Mouse (Mus musculus): ENCODE results near the gene Snx29.

Snx29 gene

DNA sequence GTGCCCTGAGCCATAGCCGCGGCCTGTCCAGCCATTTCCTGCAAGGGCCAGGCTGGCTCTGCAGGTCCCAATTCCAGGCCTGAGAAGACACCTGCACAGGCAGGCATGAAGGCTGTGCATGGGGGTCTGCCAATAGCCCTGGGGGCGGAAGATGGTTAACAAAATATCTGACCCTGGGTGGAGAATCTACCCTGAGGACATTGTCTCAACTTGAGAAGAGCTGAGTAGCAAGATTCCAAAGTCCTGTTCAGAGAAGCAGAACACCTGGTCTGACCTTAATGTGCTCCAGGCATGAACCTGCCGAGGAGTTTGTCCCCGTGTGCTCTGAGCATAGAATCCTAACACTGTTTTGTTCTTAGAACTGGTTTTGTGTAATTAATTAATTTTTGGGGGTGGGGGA lies 83.5 kb downstream of the Snx29 start:
- intact Hi-C loops (cut with DNase I), result no loop called here

DNA sequence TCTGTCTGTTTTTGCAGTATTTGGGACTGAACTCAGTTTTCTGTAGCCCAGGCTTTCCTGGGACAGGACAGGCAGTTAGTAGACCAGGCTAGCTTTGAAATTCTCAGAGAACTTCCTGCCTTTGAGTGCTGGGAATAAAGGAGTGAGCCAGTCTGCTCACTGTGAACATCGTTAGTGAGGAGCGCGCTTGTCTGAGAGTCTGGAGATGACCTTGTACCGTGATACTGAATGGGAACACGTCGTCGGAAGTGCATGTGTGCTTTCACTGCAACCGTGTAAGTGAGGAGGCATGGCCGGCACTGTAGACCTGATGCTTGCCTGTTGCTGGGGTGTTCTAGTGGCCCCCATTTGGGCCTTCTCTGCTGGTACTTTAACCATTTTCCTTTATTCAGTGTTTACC lies 83.9 kb downstream of the Snx29 start:
- intact Hi-C loops (cut with DNase I), result no loop called here

DNA sequence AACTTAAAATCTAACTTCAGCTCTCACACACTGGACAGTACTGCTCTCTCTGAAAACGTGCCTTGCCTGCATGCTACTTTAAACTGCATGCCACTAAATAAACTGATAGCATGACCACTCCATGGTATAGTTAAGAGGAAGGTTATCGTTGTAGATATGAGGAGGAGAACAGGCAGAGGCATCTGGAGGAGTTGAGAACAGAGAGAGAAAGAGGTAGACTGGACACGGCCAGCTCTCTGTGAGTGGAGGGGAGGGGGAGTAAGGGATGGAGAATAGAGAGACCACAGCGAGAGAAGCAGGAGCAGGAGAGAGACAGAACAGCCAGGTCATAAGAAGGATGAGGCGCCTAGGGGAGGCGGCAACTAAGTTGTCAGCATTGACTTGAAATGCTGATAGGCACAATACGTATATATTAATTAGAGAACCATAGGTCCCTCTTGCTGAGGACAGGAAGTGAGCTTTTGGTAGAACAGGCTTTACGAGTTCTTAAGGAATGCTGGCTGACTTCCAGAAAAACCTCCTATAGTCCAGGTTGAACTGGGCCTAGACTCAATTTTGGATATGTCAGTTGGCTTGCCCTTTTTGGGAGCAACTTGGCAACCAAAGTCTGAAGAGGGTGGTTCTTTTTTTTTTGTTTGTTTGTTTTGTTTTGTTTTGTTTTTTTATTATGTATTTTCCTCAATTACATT lies 85.4 kb downstream of the Snx29 start:
- intact Hi-C loops (cut with DNase I), result no loop called here

DNA sequence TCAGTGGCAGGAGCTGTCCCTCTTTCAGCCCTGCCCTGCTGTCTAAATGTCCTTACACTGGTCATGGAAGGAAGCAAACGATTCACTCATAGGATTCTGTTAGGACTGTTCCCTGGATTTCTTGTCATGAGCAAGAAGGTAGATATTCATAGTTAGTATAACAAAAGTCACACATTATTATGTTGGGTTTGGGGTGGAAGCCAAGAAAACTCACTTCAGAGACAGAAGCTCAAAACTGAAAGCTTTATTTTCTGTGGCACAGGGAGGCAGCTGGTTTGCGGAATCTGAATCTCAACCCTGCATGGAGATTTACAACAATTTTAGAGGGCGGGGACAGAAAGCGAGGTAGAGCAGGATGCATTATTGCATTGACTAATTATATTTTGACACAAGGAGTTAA lies 86.0 kb downstream of the Snx29 start:
- intact Hi-C loops (cut with DNase I), result no loop called here

DNA sequence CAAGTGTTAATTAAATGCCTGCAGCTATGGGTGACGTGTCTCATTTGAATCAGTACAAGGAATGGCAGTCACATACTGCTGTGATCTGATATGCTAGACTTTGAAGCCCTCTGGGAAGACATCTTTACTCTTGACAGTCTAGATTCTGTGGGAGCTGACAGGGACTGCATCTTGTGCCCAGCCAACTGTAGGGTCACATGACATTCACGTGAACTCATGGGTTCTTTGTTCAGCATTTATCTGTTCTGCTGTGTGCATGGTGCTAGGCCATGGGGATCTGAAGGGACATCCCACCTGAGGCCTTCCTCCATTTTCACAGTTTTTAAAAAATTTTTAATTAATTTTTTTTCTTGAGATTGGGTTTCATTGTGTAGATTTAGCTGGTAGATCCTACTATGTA lies 91.9 kb downstream of the Snx29 start:
- intact Hi-C loops (cut with DNase I), result loop anchor here (10.0 kb wide), 3 partner anchors 180 to 540 kb away; partner anchors contain the start of gene Zc3h7a

DNA sequence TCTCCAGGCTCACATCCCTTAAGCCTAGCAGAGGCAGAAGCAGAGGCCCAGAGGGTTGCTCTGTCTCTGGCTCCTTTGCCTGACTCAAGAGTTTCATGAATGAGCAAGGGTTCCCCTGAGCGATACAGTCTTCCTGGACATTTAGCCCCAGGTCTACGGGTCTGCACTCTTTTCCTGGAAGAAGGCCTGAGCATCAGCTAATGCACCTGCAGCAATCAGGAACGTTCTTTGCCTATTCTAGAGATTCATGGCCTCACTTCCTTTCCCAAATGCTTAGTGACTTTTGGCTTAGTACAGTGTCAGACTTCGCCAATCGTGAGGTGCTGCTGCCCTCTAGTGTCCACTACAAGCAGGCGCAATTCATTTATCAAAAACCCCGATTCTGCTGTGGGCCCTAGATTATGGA lies 95.5 kb downstream of the Snx29 start:
- intact Hi-C loops (cut with DNase I), result loop anchor here (2.0 to 10.0 kb wide), 4 partner anchors 95 to 543 kb away; partner anchors contain the start of genes Snx29 and Zc3h7a

DNA sequence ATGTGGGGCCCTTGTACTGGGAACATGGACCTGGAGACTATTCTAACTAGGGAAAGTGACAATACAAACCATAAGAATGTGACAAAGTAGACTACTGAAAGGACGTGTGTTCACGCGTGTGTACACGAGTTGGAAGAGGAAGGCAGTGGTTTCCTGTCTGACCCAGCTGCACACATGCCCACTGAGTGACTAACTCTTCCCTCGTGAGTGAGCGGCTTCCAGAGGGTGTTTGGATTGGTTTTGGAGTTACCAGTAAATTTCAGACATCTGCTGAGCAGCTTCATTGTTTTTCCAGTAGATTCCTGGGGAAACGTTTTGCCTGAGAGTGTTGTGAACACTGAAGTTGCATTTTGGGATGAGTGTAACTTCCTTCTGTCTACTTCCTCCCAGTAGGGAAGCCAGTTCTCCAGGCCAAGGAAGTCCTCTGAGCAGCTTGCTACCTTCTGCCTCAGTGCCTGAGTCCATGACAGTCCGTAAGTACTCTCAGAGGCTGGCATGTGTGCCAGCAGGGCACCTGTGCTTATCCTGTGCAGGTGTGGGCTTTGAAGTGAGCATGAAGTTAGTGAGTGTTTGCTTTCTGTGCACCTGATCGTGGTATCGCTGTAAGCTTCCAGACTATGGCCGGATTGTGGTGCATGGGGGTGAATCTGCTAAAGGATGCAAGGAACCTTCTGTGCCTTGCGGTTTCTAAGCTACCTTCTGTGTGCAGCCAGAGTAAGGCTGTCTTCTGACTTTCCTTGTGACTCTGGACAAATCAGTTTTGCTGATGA lies 97.8 kb downstream of the Snx29 start:
- intact Hi-C loops (cut with DNase I), result loop anchor here (10.0 kb wide), 1 partner anchor 154 kb away; no protein-coding TSS in a partner anchor

DNA sequence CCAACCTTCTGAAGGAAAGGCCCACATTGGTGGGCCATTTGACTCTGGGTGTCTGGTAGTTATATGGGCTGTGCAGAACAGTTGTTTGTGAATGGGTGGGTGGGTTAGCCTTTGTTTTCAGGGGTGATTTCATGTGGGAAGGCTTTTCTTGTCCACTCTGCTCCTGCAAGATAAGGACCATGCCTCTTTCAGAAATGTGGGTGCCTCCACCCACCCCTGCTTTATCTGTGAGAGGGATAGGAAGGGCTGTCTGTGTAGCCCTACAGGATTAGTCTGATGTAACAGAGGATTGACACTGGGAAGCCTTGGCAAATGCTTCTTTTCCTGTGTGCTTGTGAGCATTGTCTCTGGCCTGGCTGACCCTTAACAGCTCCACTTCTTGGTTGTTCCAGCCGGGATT lies 99.5 kb downstream of the Snx29 start:
- intact Hi-C loops (cut with DNase I), result loop anchor here (10.0 kb wide), 1 partner anchor 153 kb away; no protein-coding TSS in a partner anchor

DNA sequence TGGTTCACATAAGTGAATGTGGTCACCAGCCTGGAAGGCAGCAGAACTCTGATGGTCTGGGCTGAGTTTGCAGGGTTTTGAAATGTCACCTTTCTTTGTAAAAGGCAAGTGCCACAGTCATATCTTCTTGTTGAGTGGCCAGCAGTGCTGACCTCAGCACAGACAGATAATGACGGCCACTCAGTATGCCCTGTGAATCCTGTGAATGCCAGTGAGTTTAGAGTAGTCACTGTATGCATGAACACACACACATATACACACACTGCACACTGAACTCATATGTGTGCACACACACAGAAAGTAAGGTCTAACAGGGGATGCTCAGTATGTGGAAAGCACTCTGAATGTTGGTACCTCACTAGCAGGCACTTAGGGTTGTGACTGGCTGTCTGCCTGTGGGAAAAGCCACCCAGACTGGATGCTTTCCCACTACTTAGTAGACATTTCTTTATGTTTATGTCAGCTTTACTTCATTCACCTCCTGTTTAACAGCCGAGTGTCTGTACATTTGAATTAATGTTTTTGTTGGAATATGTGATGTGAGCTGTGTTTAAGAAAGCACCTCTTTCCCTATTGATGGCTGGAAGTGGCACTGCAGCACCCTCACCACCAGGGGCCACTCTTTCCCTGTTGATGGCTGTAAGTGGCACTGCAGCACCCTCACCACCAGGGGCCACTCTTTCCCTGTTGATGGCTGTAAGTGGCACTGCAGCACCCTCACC lies 100.3 kb downstream of the Snx29 start:
- intact Hi-C loops (cut with DNase I), result loop anchor here (10.0 kb wide), 1 partner anchor 152 kb away; no protein-coding TSS in a partner anchor

DNA sequence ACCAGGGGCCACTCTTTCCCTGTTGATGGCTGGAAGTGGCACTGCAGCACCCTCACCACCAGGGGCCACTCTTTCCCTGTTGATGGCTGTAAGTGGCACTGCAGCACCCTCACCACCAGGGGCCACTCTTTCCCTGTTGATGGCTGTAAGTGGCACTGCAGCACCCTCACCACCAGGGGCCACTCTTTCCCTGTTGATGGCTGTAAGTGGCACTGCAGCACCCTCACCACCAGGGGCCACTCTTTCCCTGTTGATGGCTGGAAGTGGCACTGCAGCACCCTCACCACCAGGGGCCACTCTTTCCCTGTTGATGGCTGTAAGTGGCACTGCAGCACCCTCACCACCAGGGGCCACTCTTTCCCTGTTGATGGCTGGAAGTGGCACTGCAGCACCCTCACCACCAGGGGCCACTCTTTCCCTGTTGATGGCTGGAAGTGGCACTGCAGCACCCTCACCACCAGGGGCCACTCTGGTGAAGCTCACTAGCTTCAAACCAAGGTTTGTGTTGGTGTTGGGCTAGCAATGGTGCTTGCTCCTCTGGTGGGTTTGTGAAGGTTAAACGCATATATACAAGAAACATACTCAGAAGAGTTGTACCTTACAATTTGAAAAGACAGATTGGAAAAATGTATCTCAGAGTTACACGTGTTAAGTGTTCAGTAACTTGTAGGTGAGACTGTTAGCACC lies 101.0 kb downstream of the Snx29 start:
- intact Hi-C loops (cut with DNase I), result loop anchor here (10.0 kb wide), 1 partner anchor 151 kb away; no protein-coding TSS in a partner anchor

DNA sequence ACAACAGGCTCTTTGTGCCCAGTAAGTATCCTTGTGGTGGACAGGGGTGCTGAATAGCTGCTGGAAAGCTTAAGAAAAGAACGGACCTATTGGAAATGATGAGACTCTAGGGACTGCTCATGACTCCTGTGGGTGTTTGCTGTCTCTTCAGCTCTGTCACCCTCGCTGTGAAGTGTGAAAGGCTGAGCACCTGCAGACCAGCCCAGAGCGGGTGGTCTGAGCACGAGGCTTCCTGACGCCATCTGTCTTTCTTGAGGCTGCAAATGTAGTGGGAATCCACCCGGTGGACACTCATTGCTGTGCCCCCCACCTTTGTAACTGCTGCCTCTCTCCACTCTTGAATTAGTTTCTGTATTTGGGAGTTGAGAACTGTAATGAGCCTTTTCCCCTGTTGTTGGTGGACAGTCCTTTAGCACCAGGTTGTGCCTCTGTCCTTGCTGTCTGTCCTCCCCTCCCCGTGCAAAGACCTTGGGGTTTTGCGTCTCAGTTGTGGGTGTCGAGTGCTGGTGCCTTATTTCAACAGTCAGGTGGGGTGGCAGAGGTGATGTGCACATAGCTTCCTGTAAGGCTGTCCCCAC lies 101.9 kb downstream of the Snx29 start:
- intact Hi-C loops (cut with DNase I), result loop anchor here (10.0 kb wide), 1 partner anchor 150 kb away; no protein-coding TSS in a partner anchor

DNA sequence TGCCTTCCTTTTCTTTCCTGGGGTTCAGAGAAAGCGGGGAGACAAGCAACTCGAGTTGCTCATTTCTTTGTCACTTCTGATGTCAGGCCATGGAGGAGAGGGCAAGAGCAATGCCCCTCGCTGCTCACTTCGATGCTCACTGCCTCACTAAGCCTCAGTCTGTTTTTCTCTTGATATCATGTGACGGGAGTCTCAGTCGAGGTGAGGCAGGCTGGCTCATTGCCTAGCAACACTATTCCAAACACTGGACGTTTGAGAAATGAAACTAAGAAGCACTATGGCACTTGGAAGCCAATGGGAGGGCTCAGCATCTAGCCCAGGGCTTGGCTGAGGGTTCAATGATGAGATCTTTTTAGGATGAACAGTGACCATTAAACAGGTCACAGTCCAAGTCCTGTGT lies 102.6 kb downstream of the Snx29 start:
- intact Hi-C loops (cut with DNase I), result loop anchor here (10.0 kb wide), 1 partner anchor 150 kb away; no protein-coding TSS in a partner anchor

DNA sequence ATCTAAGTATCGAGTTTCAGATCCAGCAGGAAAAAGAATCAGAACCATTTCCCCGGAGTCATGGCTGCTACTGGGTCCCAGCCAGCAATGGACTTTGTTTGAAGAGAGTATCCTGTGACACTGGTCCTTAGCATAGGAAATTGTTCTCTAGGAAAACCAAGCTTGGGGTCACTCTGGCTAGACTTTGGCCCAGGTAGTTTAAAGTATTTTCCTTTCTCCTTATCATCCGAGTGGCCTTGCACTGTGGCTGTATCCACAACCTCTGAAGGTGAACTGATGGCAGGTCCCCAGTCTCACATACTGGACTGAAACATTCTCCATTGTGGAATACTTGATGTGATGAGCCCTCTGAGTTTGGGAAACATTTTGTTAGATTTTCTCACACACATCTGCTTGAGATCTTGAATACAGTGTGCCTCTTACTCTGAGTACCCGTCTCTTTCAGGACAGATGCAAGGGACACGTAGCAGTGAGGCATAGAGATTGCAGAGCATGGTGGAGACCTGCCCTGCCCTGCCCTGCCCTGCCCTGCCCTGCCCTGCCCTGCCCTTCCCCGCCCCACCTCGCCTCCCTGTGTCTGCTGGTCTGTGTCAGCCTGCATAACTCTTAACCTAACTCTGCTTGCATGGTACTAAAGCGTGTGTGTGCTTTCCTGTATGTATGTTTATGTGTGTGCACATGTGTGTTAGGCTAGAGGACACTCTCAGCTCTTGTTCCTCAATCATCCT lies 104.3 kb downstream of the Snx29 start:
- intact Hi-C loops (cut with DNase I), result loop anchor here (10.0 kb wide), 1 partner anchor 148 kb away; no protein-coding TSS in a partner anchor

DNA sequence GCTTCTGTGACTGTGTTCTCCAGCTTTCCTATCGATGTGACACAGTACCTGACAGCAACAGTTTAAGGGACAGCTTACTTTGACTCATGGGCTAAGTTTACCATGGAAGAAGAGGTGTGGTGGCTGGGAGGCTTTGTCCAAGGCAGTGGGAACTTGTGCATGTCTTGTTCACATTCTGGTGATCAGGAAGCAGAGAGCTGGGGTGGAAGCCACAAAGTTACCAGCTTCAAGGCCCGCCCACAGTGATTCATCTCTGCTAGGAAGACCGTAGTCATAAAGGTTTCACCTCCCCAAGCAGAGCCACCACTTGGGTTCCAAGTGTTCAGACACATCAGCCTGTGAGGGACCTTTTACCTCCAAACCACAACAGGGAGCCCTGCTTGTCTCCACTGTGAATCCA lies 107.1 kb downstream of the Snx29 start:
- intact Hi-C loops (cut with DNase I), result loop anchor here (10.0 kb wide), 1 partner anchor 145 kb away; no protein-coding TSS in a partner anchor

DNA sequence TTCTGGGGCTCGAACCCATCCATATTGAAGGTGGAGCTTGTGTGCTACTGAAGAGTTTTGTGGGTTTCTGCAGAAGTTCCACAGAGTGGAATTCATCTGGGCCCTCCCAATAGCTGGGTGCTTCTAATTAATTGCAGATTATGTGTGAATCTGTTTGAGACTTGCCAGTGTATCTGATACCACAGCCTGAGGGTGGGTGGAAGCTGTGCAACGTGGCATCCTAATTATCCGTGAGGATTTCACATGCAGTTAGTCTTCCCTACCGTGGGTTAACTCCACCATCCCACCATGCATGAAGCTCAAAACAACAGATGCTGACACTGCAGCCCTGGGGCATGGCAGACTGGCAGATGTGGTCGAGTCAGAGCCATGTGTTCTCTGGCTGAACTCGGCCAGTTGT lies 107.8 kb downstream of the Snx29 start:
- intact Hi-C loops (cut with DNase I), result no loop called here

DNA sequence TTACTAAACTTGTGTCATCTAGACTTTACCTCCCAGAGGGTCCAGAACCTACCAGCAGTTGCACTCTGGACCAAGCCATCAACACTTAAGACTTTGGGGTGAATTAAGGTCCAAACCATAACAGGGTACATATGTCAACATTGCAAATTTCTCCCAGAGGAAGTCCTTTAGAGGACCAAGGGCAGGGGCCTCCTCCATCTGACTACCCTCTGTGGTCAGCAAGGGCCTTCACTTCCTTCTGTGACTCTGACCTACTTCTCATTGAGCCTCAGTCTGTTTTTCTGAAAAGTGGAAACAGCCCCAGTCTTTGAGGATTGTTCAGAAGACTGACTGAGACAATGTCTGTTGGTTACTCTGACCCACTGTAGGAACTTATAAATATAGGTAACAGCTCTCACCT lies 111.1 kb downstream of the Snx29 start:
- intact Hi-C loops (cut with DNase I), result no loop called here

DNA sequence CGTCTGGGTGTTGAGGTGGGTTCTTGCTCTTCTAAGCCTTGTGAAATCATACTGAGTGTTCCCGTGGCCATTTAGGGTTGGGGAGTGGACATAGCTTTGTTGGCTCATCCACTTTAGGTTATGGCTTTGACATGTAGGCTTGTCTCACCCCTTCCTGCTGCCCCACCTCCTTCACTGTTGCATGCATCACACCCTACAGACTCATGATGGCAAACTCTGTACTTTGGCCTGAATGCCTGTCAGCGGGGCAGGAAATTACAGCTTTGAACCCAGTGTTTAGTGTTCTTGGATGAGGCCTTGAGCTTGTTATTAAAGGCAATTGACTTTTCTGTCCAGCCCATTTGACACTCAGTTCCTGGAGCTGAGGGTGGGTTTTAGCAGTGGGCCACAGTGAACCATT lies 114.9 kb downstream of the Snx29 start:
- intact Hi-C loops (cut with DNase I), result no loop called here

DNA sequence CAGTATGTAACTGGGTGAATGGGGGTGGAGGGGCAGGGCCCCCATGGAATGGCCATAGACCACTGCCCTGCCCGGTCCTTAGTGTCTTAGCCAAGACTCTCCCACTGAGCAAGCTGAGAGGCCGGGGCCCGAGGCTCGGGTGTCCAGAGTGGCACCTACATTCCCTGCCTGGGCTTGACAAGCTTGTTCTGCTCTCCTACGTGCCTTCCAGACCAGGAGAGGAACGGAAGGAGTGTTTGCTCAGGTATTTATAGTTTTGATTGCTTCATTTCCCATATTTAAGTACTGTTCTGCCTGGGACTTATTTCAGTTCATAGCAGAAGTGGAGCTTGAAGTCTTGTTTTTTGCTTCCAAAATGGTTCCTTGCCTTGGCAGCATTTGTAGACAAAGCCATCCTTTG lies 116.7 kb downstream of the Snx29 start:
- intact Hi-C loops (cut with DNase I), result no loop called here

DNA sequence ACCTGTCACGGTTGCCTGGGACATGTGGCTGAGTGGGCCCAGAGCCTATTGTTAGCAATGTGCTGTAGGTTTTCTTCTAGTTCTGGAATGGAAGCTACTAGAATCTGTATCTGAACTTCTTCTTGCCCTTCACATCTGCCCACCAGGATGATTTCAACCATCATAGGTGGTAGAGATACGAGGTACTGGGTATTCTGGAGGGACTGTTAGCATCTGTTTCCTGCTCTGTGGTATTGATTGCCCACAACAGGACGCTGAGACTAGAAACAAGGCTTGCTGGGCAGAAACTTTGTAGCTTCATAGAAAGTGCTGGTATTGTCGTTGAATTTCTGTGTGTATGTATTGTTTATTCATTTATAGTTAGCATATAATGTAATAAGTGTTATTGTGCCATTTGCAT lies 118.9 kb downstream of the Snx29 start:
- intact Hi-C loops (cut with DNase I), result no loop called here

DNA sequence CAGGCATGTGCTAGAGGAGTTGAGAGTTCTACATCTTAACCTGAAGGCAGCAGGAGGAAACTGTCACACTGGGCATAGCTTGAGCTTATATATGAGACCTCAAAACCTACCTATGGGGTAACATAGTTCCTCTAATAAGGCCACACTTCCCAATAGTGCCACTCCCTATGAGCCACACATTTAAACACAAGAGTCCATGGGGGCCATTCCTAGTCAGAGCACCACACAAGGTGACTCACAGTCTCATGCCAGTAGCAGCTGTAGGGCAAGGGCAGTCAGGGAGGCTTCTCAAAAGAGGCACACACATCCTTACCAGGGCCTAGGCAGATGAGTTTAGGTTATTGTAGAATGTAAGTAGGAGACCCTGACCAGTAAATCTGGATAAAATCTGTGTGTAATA lies 119.8 kb downstream of the Snx29 start:
- intact Hi-C loops (cut with DNase I), result no loop called here
